Mouse (Mus musculus) cerebellum, adult 8-10 months (tissue): Measurements from ENCODE around the gene Utp15.

ENCODE experiments used
- DNase-seq: peaks from one replicate; pipeline ENCODE4 v3.0.0; 2022

Utp15 gene

DNA sequence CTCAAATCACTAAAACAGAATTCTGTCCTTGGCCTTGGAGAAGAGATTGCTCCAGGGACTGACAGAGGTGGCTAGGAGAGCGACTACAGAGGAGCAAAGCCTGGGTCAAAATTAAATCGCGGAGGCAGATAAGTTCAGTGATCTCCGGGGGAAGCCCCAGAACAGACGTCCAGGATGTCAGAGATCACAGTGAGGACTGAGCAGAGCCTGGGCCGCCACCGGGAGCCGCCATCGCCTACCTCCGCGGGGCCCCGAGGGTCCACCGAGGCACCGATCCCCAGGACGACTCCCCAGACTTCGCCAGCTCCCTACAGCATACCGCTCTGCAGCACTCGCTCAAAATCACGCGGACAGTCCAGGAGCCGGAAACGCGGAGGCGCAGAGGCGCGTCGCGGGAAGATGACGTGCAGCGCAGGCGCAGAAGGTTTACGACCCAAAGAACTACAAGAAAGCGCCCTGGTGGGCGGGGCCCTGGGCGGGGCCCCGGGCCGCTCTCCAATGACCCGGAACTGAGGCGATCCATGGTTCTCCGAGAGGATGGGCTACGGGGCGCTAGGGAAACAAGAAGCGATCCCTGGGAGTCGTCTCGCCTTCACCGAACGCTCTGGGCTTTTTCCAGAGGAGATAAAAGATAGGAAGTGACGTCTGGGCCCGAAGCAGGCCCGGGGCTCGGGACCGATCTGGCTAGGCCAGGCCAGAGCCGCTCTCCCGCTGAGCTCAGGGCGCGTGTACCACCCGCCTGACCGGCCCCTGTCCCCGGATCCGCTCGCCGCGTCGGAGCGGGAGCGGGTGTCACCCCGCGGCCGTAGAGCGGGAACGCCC is at the start of gene Utp15, which contains the start of gene Ankra2:
TSS of gene Utp15 (minus strand) at position 406 of the 822 bp plus-strand sequence.
TSS of gene Ankra2 (plus strand) at position 439 of the 822 bp plus-strand sequence.
- DNase-seq: peak; percentile 98

DNA sequence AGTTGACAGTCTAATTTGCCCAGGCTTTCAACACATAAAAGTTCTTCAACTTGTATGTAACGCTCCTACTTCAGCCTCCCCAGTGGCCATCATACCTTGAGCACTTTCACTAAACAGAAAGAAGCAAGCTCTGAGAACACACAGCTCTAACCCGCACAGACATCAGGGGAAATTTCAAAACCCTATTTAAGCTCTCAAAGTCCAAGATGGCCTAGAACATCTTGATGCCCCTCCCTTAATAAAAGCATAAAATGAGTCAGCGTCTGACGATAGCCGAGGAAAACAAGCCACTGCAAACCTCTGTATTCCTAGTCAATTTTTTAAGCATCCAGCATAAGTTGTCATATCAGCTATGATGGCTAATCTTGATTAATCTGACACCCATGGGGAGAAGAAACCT is 48.8 kb upstream of the Utp15 start:
- no peak for DNase-seq

DNA sequence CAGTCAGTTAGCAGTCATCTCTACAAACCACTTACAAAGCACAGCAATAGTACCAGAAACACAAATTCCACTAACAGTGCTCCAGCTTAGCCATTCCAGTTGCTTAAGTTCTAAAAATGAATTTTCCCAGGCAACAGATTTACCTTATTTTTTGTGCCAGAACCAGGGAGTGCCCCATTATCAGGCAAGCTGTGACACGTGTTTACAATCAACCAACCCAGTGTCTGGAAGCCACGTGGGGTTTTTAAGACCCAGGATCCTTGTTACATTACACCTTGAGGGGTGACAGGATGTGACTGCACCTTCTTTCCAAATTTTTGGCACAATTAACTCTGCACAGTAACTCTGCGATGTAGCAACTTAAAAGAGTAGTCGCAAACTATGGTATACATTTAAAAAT is 45.9 kb upstream of the Utp15 start:
- DNase-seq: no peak

DNA sequence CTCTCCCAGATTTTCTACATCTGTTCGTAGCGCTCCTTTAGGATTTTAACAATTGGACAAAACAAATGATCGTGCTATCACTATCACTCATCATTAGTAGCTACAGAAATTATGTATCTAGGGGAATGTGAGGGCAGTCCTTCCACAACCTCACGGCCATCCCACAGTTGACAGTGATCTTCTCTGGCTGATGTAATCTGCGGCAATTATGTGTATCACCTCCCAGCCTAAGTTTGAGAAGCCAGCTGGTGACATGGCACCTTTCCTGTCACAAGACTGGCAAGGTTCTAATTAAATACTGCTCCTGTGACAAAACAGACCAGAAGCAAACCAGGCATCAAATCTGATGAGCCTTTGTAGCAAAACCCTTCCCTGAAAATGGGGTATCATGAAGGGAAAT is 45.2 kb upstream of the Utp15 start:
- no peak for DNase-seq

DNA sequence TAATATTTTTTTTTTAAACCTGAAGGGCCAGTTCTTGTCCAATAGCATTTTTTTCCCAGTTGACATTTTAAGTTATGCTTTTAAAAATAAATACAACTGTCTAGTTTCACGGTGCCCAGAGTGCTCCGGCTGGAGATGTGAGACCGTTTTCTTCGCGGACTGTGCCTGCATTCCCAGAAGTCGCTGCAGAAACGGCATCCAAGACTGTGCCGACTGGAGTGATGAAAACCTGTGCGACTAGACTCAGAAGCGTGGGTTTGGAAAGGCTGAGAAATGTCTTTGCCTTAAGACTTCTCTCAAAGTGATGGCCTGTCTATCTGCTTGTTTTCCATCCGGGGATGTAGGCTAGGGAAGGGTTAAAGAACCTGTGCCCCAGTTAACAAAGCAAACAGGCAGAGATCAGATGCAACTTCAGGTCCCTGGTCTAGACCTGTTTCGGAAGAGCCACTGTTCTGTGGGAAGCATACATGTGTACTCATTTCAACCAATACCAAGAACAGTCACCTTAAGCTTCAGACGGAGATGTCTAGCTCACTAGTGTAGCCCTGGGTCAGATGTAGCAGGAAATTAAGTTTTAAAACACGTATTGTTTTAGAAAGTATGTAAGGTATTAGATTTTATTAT is 44.1 kb upstream of the Utp15 start:
- DNase-seq: no peak

DNA sequence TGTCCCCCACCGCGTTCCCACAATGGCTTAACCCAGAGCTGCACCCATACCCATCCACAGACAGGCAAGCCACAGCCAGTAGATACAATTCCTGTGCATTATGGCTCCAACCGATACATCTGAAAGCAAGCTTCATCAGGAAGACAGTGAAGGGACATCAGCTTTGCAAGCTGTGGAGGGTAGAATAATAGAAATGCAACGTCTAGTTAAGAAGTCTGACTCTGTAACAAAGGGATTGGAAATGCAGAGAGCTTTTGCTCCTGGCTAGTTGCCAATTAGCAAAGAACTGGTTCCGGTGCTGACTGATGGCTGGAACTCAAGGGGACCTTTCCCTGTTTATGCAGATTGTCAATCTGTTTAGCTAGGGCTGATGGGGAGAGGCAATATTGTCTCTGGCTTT is 43.6 kb upstream of the Utp15 start:
- no peak for DNase-seq

DNA sequence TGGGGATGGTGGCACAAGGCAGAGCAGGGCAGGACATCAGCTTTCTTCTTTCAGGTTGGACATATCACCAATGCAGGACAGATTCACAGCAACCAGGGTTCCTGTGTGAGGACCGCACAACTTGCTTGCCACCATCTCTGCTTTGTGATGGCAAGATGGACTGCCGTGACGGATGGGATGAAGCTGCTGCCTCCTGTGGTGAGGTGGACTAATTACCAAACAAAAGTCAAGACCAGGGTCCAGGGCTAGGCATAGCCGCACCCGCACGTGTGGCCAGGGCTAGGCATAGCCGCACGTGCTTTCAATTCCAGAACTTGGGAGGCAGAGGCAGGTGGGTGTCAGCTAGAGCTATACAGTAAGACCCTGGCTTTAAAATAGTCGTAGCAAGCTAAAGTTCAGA is 42.4 kb upstream of the Utp15 start:
- DNase-seq: no peak

DNA sequence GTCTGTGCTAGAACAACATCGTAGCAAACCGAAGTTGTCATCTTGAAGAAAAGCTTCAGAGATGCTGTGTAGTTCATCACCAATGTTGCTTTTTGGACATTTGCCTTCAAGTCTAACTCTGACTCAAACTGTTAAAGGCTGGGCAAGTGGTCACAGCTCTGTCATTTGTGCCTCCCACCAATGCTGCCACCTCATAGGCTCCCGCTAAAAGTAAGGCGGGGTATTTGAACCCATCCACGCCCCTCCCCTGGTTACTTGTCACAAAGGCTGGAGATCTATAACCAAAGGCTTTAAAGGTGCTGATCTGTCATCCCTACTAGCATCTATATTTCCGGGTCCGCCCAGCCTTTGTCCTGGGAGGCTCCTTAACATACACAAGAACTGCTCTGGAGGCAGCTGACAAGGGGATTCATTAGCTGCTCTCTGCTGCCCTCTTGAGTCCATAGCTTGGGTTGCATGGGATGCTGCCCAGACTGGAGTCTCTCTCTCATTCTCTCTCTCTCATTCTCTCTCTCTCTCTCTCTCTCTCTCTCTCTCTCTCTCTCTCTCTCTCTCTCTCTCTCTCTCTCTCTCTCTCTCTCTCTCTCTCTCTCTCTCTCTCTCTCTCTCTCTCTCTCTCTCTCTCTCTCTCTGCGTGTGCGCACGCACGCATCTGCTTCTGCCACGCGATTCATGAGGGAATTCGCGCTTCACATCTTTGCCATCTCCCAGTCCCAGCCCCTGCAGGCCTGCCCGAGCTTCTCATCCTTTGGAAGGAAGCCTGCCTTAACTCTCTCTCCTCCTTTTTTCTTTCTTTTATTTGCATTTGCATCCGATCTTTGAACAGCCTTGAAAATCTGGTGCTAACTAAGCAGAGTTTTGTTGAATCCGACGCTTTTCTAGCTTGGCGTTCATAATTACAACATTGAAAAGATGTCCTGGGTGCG is 36.3 kb upstream of the Utp15 start:
- DNase-seq: peak; percentile 71

DNA sequence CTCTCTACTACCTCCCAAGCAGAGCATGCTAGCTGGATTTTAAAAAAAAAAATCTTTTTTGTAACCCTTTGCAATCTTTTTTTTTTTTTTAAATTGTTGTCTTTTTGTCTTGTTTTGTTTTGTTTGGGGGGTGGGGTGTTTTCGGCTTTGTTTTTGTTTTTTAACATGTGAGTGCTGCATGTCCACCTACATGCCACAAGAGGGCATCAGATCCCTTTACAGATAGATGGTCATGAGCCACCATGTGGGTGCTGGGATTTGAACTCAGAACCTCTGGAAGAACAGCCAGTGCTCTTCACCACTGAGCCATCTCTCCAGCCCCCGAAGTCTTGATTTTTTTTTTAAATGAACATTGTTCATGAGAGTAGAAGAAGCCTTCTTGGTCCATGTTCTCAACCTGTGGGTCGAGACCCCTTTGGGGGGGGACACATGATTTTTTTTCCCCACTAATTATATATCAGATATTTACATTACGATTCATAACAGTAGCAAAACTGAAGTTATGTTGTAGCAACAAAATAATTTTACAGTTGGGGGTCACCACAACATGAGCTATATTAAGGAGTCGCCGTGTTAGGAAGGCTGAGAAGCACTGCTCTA is 35.1 kb upstream of the Utp15 start:
- no peak for DNase-seq

DNA sequence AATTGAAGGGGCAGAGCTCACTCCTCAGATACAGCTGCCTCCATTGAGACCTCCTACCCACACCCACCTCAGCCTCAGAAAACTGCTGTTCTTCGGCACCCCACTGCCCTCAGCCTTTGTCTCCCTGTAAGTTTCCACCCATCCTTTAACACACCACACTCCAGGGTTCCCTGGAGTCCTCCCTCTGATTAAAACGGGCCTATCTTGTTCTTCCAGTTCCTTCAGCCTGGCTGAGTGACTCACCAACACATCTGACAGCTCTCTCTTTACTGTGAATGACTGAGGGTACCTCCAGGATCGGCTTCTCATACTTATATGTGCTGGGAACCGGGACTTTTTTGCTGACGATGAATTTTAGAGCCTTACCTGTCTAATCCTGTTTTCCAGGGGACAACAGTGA is 33.2 kb upstream of the Utp15 start:
- DNase-seq: no peak

DNA sequence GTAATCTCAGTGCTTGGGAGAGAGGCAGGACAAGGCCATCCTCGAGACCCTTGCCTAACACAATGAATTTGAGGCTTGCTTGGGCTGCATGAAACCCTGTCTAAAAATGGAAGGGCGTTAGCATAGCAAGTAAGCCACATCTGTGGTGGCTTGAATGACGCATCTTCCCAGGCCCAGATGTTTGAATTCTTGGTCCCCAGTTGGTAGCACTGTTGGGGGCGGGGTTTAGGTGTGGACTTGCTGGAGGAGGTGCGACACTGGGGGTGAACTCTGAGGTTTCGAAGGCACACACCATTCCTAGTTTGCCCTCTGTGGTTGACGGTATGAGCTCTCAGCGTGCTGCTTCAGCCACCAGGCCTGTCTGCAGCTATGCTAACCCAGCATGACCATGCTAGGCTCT is 28.9 kb upstream of the Utp15 start:
- no peak for DNase-seq

DNA sequence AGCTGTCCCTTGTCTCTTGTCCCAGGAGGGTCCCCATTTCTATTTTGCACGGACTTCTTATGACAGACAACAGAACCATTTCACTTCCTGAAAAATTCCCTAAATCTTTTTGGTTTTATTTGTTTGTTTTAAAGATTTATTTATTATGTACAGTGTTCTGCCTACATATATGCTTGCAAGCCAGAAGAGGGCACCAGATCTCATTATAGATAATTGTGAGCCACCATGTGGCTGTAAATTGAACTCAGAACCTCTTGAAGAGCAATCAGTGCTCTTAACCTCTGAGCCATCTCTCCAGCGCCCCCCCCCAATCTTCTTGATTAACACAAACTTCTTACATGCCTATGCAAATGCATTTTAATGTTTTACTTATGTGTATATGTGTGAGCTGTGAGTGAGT is 27.9 kb upstream of the Utp15 start:
- no peak for DNase-seq

DNA sequence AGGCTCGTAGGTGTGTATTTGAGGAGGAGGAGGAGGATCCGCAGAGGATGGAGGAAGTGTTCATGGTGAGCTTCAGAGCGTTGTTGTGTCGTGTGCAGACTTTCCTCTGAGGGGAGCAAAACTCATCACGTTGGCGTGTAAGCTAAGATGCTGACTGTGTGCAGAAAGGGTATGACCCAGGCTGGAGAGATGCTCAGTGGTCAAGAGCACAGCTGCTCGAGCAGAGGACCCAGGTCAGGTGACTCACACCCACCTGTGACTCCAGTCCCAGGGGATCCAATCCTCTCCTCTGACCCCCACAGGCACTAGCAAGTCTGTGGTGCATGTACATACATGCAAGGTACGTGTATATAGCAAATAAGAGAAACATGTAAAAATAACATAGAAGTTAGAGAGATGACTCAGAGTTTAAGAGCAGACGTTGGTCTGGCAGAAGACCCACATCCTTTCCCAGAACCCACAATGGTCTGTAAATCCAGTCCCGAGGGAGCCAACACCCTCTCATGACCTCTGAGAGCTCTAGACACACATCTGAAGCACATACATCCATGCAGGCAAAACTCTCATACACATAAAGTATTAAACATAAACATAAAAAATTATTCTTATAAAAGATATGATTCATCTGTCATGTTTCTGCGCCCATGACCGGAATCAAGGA is 18.3 kb upstream of the Utp15 start:
- no peak for DNase-seq

DNA sequence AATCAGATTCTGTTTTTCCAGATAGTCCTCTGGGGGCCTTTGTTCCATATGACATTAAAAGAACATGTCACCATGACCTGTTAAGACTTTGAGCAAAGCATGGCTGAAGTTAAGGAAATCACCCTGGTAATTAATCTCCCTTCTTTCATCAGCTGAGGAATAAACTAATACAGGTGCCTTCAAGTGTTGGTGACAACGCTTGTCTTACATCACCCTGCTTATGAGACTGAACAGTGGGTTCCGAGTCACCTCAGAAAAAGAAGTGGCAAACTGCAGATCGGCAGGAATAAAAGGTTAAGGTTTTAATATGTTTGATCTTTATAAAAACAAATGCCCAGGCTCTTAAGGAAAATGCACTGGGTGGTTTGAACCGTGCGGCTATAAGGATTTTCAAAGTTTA is 16.8 kb upstream of the Utp15 start, which contains the start of gene Gm21976:
TSS of gene Gm21976 (plus strand) at position 202 of the 400 bp plus-strand sequence.
- no peak for DNase-seq

DNA sequence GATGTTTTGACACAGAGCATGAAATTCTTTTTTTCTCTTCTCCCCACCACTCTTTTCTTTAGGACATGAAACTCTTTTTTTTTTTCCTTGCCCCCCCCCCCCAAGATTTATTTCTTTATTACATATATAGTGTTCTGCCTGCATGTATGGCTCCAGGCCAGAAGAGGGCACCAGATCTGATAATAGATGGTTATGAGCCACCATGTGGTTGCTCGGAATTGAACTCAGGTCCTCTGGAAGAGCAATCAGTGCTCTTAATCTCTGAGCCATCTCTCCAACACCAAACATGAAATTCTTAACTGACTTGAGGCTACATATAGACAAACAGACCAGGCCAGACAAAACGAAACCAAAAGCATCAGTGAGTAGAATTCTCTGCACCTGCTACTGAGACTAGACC is 14.7 kb upstream of the Utp15 start:
- no peak for DNase-seq

DNA sequence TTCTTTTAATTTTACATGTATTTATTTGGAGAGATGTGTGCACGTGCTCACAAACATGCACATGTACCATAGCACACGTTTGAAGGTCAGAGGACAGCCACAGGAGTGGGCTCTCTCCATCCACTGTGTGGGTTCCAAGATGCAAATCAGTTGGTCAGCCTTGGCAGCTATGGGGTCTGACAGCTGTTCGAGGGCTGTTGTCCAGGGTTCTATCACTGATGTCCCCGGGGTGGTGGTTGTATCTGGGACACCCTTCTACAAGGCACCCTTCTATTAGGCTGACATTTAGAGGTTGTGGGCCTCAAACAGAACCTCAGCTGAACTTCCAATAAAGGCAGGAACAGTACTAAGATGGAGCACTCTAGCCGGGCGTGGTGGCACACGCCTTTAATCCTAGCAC is 13.4 kb upstream of the Utp15 start:
- DNase-seq: no peak

DNA sequence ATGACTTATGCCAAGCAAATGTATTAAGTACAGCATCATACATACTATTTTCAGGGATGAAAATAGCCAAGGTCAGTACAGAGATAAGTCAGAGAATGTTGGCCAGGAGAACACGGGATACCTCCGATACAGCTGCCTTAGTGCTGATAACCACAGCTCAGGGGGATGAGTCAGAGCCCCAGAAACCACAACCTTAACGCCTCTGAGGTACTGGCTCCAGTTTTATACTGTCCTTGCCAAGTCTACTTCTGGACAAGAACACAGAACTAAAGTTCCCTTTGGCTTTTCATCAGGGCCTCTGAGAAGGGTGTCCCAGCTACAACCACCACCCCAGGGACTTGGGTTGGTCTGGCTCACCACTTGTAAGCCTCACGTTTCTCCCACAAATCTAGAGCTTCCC is 12.8 kb upstream of the Utp15 start:
- DNase-seq: no peak

DNA sequence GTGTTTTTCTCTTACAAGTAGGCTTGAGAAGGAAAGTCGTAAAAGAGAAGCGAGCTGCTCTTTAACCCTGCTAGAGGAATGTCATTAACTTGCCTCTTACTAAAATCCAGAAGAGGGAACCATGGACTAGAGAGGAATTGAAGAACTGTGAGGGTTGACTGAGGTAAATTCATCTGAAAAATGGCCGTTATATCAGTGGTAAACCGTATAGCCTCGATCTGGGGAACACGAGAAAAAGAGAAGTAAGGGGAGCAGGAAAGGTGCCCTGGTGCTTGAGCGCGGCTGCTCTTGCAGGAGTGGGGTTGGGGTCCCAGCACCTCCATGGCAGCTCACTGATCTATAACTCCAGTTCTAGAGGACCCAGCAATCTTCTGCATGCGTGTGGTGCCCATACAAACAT is 11.2 kb upstream of the Utp15 start:
- no peak for DNase-seq

DNA sequence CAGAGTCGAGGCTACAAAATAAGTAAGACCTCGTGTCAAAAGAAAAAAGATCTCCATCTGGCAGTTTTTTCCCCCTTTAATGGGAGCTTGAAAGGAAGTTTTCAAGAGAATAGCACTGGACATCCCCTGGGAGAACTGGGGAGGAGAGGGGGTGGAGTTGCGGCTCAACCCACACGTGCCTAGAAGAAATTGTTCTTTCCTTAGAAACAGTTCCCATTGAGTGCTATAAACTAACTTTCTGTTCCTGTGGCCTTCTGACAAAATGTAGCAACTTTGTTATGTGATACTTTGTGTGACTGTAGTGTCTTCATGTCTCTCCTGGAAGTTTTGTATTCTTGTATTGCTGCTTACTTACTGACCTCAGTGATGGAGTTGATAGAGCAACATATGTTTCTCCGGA is 1.3 kb upstream of the Utp15 start:
- DNase-seq: no peak

DNA sequence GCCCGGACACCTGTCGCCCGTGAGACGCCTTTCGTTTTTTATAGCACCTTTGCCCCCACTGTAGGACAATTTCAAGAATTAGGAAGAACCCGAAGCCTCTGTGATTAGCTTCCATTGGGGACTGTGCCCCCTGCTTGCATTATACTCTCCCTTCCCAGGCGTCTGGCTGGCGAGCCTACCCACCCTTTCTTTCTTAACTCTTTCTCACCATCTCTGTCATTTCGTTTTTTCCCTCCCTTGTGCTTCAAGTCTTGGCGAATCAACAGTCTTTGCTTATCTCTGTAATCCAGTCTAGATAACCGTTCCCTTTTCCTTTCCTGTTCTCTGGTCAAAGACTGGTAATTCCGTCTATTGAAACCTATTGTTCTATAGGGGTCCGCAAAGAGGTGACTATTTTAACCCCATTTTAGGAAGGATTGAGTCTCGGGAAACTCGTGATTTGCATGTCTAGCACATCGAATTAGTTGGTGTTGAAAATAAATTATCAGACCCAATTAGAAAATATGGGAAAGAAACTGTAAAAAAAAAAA is 682 bp upstream of the Utp15 start:
- DNase-seq: no peak

DNA sequence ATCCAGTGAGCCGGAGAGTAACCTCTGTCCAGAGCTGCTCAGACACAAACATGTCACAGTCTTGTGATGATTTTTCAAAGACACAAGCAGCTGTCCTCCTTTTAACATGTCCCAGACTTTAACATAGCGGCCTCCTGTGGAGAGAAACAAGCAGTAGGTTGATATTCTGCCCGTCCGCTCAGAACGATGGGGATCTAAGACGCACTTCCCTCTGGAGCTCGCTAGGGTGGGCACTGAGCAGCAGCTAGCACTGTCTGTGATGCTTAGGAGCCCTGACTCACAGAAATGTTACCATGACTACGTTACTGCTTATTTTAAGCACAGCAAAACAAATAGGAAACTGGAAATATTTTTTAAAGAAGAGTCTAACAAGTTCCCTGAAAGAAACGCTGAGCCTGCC is 7.9 kb downstream of the Utp15 start:
- DNase-seq: no peak

DNA sequence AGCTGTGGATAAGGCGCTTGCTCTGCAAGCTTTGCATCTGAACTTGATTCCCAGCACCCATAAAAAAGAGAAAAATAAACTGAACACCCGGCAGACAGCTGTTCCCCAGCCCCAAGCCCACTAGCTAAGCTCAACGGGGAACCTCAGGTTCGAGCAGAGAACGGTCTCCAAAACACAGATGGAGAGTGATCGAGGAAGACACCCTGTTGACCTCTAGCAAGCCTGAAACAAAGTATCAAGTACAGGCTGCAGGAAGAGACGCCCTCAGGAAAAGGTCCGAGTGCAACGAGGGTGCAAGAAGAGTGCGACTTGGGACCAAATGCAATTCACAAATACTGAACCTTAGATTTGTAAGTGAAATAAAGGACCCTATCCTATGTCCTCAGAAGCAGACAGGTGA is 13.2 kb downstream of the Utp15 start:
- DNase-seq: no peak
